Mouse (Mus musculus) right cerebral cortex, postnatal 4 days (tissue): Measurements from ENCODE around the gene Ccdc51.

ENCODE experiments used
- DNase-seq: peaks from one replicate; pipeline ENCODE4 v3.0.0-alpha.2; 2022

The Ccdc51 gene

DNA sequence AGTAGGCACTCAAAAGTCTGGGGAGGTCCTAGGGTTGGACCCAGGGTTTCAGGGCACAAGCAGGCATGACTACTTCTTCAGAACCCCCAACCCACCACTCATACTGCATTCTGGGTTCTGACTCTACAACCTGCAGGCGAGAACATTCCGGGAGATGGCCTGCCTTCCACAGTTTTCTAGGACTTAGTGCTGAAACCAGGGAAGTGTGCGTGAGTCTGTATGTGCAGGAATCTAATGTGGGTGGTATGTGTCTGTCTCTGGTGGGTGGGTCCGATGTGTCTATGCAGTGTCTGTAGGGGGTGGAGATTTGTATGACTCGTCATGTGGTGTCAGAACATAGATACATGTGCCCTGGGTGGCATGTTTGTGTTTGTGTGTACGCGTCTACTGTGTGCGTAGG, 16.1 kb downstream of the Ccdc51 start:
- DNase-seq = no peak

DNA sequence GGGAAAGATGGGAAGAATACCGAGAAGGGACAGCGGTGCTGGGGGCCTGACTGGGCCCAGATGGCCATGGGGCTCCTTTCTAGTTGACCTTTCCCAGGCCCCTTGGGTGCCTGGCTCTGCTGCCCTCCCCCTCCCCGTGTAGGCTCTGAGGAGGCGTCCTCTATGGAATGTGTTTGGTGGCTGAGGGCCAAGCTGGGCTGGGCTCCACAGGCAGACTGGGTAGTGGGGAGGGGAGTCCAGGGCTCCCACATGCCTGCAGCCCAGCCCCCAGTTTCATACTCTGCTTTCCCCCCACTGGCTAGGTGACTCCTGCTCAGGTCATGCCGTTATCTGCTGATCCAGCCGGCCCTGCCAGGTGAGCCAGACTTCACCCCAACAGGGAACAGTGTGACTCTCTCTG, 16.7 kb downstream of the Ccdc51 start:
- DNase-seq = peak; percentile 65

DNA sequence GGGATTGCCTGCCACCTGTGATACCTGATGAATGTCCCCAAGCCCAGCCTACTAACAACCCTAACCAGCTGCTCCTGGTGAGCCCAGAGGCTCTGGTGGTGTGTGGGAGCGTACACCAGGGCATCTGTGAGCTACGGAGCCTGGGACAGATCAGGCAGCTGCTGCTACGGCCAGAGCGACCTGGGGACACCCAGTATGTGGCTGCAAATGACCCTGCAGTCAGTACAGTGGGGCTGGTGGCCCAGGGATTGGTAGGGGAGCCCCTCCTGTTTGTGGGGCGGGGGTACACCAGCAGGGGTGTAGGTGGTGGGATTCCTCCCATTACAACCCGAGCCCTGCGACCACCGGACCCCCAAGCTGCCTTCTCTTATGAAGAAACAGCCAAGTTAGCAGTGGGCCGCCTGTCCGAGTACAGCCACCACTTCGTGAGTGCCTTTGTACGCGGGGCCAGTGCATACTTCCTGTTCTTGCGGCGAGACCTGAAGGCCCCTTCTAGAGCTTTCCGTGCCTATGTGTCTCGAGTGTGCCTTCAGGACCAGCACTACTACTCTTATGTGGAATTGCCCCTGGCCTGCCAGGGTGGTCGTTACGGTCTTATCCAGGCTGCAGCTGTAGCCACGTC, 18.1 kb downstream of the Ccdc51 start:
- no peak for DNase-seq

DNA sequence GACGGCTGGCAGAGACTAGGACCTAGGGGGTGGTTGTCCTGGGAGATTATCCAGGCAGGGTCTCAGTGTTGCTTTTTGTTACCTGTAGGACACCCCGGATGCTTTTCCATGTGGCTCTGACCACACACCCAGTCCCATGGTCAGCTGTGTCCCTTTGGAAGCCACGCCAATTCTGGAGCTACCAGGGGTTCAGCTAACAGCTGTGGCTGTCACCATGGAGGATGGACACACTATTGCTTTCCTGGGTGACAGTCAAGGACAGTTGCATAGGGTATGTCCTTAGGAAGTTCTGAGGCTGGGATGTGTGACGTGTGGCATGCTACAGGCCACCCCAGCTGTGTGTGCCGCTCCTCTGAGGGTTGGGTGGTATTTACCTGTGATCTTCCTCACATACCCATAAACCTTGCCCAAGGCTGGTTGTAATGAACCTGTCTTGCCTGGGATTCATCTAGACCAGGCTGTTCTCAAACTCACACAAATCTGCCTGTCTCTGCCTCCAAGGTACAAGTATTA, 19.7 kb downstream of the Ccdc51 start:
- no peak for DNase-seq

DNA sequence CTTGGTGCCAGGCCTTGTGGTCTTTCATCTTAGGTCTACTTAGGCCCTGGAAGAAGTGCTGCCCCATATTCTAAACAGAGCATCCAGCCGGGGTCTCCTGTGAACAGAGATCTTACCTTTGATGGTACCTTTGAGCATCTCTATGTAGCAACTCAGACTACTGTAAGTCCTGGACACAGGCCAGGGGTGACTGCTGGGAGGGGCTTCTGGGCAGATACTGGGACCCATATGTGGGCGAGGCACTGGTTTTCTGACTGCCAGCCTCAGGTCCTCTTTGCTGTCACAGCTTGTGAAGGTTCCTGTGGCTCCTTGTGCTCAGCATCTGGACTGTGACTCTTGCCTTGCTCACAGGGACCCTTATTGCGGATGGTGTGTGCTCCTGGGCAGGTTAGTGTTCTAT, 20.2 kb downstream of the Ccdc51 start:
- DNase-seq = no peak

DNA sequence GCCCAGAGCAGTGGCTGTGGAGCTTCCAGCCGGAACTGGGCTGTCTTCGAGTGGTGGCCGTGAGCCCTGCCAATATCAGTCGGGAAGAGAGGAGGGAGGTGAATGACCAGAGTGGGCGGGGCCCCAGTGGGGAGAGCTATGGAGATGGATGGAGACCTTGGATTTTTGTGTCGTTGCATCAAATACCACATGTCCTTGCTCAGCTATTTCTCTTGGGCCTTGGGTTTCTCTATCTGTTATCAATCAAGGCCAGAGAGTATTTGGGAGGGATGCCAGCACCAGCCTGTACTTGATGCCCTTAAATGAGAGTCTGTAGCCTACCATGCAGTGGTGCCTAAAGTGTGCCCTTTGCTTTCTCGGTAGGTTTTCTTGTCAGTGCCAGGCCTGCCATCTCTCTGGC, 21.0 kb downstream of the Ccdc51 start:
- no peak for DNase-seq

DNA sequence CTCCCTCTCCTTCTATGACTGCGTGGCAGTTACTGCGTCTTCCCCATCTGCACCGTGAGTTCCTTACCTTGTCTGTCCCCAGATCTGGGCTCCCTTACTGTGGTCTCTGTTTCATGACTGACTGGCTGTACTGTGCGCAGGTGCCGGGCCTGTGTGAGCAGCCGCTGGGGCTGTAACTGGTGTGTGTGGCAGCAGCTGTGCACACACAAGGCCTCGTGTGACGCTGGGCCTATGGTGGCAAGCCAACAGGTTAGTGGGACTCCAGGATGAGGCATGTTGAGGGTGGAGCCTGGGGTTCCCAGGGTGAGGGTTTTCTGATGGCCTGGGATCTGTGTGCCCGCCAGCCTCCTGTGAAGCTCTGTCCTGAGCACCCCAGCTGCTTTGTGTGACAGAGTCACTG, 21.8 kb downstream of the Ccdc51 start:
- DNase-seq = no peak

DNA sequence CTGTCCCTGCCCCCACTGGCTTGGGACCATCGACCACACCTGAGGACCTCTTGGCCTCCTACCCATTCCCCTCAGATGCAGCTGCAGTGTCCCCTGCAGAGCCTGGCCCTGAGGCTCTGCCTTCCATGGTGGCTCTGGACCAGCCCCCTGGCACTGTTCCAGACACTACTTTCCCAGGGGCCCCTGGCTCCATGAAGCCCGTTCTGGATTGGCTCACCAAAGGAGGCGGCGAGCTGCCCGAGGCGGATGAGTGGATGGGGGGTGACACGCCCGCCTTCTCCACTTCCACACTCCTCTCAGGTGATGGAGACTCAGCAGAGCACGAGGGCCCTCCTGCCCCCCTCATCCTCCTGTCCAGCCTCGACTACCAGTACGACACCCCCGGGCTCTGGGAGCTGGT, 22.7 kb downstream of the Ccdc51 start:
- DNase-seq = peak; percentile 55

DNA sequence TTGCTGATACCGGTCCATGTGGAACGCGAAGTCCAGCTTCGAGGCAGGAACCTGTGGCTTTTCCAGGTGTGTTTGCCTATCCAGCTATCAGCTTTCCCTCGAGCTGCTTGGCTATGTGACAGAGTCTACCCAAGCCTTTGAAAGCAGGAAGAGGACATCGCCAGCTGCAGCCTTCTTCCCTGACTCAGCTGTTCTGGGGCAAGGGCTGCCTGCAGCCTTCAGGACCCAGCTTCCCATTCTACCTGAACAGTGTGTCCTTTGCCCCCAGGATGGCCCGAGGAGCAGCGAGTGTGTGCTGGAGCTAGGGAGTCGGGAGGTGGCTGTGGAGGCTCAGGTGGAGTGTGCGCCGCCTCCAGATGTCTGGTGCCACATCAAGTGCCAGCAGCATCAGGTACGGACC, 23.4 kb downstream of the Ccdc51 start:
- no peak for DNase-seq

DNA sequence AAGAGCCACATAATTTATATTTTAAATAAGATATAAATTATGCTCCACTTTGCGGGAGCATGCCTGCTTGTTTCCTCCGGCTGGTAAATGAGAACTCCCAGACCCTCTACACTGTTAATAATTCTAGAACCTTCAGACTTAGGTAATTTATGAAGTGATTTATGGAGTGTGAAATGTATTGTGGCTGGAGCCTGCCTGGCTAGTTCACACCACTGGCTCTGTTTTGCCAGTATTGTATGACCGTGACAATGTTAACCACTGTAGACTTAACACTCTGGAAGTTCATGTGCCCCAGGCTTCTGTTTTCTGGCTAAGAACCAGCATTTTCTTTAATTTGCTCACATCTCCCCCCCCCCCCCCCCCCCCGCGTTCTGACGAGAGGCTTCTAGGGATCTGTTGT, 25.0 kb downstream of the Ccdc51 start:
- DNase-seq = no peak

DNA sequence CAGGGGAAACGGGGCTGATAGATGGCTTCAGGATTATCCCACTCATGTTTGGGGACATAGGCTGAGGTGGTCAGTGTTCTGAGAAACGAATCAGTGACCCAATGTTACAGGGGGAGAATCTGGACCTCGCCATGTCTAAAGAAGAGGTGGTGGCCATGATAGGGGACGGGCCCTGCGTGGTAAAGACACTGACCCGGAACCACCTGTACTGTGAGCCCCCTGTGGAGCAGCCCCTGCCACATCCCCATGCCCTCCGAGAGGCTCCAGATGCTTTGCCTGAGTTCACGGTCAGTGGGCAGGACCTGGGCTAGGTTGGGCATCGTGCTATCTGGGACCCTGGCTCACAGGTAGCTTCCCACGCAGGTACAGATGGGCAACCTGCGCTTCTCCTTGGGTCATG, 27.9 kb downstream of the Ccdc51 start:
- DNase-seq = no peak

DNA sequence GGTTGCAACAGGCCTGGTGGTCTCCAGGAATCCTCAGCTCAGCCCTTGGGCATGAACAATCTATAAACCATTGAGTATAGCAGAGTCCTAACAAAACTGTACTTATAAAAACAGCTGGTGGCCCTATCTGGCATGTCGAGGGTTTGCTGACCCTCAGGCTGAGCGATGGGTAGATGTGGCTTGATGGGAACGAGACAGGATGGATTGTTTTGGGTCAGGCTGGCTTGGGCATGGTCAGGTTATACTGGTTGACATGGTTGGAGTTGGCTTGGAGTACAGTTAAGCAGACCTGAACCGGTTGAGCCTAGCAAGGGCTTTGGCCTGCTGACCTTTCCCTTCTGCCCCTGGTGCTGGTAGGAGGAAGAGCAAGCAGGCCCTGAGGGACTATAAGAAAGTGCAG, 28.8 kb downstream of the Ccdc51 start:
- DNase-seq = no peak

DNA sequence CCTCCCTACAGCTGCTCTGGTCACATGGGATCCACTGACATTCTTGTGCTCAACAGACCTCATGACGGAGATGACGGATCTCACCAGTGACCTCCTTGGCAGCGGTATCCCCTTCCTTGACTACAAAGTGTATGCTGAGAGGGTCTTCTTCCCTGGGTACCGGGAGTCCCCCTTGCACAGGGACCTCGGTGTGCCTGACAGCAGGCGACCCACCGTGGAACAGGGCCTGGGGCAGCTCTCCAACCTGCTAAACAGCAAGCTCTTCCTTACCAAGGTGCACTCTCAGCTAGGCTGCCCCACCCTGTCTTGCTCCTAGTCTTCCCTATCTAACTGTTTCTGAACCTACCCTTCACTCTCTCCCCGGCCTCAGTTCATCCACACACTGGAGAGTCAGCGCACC, 29.3 kb downstream of the Ccdc51 start:
- no peak for DNase-seq

DNA sequence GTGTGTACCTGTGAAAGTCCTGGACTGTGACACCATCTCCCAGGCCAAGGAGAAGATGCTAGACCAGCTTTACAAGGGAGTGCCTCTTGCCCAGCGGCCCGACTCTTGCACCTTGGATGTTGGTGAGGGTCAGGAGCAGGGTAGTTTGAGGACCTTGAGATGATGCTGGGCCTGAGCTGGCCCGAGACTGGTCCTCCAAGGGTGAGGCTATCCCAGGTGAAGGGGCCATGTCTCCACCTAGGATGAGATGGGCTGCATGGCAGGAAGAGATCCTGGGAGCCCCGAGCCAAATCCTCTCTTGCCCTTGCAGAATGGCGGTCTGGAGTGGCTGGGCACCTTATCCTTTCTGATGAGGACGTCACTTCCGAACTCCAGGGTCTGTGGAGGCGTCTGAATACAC, 31.0 kb downstream of the Ccdc51 start:
- DNase-seq = no peak

DNA sequence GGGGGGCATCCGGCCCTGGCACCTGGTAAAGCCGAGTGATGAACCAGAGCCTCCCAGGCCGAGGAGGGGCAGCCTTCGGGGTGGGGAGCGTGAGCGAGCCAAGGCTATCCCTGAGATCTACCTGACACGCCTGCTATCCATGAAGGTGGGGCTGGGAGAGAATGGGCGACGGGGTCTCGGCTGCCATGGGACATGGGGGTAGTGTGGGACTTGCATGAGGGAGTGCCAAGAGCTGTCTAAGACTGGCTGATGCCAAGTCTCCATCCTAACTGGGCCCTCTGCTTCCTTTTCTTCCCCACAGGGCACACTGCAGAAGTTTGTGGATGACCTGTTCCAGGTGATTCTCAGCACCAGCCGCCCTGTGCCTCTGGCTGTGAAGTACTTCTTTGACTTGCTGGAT, 32.0 kb downstream of the Ccdc51 start:
- DNase-seq = no peak

DNA sequence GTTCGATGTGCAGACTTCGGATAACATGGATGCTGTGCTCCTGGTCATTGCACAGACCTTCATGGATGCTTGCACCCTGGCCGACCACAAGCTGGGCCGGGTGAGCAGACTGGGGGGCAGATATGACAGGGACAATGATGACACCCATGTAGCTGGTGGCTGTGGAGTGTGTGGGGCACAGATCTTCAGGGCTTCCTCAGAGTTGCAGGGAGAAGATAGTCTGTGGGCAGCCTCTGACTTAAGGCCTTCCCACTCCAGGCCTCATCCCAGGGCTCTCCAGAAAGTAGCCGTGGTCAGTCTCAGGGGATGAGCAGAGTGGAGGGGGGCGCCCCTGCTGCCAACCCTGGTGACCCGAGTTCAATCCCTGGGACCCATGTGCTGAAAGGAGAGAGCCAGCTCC, 32.6 kb downstream of the Ccdc51 start:
- no peak for DNase-seq

DNA sequence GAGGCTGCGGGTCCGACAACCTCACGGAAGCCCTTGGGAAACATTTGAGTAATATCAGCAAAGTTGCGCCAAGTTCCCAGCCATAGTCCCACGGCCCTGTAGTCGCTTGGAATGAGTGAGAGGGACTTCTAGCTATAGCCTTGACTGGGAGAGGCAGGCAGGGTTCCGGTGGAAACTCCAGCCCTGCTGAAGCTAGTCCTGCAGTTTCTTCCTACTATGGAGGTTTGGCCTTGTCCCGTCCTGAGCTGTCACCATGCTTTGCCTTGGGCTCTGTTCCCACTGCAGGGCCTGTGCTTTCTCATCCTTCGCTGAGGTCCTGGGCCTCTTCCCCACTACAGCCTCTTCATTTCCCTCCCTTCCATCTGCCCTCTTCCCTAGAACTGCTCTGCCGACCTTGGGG, 33.9 kb downstream of the Ccdc51 start:
- DNase-seq = no peak

DNA sequence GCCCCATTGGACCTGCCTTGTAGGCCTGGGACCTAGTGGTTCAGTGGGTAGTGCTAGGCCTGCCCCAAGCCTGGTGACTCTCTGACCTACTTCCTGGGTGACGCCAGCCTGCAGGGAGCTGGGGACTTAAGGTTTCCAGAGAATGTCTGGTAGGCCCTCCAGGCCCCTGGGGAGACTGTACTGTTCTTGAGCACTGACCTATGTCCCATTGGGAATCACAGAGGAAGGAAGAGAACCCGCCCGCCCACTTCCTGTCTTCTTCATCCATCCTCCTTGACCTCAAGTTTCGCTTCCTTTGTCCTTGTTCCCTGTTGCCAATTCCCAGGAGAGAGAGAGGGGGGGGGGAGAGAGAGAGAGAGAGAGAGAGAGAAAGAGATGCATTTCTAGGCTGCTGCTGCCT, 35.8 kb downstream of the Ccdc51 start:
- no peak for DNase-seq

DNA sequence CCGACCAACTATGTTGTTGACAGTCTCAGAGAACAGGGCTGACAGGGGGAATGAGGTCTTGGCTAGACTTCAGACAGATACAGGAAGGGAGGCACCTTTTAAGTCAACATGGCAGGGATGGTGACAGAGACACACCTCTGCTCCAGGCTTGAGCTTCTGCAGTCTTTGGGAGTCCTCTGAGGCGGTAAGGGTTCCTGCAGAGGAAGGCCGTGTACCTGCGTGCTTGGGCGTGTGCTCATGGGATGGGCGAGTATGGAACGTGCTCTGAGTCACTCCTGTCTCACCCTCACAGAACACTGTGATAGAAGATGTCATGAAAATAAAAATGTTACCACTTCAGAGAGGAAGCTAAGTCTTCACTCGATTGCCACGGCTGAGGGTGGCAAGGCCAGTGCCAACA, 37.3 kb downstream of the Ccdc51 start:
- DNase-seq = no peak

DNA sequence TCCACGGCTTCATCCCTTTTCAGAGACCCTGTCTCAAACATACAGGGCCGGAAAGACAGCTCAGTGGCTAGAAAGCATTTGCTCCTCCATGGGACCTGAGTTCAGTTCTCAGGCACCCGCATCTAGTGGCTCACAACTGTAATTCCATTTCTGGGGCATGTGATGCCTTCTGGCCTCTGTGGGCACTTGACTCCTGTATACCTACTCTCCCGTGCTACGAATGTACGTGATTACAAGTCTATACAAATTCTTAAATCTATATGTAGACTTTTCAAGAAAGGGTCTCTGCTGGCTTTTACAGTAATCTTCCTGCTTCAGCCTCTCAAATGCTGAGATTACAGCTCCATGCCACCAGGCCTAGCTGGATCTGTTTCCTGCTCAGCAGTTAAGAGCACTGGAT, 38.7 kb downstream of the Ccdc51 start:
- DNase-seq = no peak

DNA sequence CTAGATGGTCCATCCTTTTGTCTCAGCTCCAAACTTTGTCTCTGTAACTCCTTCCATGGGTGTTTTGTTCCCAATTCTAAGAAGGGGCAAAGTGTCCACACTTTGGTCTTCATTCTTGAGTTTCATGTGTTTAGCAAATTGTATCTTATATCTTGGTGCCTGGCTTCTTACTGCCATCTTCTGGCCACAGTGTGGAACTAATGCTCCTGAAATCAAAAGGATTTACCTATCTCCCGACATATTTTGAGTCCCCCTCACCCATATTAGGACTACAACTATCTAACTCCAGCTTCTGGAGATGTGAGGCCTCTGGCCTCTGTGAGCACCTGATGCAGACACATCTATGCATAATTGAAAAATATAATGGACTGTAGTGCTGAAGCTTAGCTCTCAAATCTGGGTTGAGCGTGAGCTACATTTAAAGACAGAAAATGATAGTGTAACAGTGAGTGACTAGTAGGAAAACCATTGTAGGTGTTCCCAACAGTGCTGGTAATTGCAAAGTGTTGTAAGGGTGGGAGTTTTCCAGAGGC, 40.3 kb downstream of the Ccdc51 start:
- DNase-seq = no peak

DNA sequence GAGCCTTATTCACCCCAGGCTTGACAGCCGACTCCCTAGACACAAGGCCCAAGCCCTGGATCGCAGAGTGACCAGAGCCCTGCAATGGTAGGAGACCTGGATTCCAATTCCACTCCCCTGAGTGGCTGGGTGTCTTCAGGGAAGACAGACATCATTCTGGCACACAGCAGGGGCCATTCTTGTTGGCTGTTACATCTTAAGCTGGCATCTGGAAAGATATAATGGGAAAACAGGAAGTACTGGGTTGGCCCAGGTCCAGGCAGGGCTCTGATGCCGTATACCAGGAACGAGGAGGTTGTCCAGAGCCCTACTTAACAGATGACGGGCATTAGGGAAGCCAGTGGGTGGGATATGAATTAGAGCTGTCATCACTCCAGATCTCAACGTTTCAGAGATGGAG, 41.0 kb downstream of the Ccdc51 start:
- no peak for DNase-seq

DNA sequence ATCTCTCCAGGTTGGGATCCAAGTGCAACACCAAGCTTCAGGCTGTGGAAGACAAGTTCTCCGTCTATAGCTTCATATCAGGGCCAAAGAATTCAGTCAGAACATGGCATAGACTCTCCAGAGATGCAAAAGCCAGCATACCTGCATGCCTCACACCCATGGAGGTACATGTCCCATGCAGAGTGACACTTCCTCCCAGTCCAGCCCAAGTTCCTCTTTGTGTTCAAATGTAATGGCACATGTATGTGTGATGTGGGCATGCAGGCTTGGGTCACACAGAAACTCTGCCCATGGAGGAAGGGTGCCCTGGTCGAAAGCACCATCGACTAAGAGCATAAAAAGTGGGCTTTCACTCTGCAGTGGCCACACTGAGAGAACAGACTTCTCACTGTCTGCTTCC, 41.9 kb downstream of the Ccdc51 start:
- no peak for DNase-seq

DNA sequence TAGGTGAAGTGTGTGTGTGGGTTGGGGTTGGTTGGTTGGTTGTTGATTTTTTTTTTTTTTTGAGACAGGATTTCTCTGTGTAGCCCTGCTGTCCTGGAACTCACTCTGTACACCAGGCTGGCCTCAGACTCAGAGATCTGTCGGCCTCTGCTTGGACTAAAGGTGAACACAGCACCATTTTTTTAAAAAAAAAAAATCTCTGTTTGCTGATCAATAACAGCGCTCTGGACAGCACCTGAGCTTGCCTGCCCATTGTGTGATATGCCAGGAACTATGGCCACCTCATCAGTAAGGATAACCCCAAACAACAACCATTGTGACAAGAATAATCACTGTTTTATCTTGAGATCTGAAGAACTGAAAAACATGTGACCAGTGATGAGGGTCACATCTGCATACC, 42.8 kb downstream of the Ccdc51 start:
- no peak for DNase-seq

DNA sequence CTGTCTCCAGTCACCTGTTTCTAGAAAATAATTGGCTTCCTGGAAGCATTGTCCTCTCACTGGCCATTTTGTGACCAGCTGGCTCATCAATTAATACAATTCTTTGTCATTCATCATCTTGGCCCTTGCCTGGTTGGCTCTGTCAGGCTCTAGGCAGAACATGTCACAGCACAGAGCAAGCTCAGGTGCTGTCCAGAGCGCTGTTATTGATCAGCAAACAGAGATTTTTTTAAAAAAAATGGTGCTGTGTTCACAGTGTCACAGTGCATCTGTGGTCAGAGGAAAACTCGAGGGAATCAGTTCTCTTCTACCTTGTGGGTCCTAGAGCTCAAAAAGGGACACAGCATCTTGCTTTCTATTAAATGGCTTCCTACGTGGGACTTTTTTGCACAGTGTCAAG, 43.2 kb downstream of the Ccdc51 start:
- DNase-seq = no peak
